Mouse (Mus musculus): ENCODE results near the gene Cdh13.

Gene Cdh13

DNA sequence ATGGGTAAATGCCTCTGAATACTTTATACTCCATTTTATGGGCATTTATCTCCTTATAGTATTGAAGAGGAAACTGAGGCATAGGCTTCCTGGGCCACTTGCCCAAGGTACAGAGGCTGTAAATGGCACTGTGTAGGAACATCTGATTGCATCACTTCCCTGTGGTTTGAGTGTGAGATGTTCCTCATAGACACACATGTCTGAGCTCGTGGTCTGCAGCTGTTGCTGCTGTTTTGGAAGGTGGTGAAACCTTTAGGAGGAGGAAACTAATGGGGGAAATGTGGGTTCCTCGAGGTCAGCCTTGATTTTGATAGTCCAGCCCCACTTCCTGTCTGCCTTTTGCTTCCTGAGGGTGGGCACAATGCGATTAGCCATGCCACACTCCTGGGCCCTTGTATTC lies 105.9 kb downstream of the Cdh13 start:
- DNase-seq: no peak

DNA sequence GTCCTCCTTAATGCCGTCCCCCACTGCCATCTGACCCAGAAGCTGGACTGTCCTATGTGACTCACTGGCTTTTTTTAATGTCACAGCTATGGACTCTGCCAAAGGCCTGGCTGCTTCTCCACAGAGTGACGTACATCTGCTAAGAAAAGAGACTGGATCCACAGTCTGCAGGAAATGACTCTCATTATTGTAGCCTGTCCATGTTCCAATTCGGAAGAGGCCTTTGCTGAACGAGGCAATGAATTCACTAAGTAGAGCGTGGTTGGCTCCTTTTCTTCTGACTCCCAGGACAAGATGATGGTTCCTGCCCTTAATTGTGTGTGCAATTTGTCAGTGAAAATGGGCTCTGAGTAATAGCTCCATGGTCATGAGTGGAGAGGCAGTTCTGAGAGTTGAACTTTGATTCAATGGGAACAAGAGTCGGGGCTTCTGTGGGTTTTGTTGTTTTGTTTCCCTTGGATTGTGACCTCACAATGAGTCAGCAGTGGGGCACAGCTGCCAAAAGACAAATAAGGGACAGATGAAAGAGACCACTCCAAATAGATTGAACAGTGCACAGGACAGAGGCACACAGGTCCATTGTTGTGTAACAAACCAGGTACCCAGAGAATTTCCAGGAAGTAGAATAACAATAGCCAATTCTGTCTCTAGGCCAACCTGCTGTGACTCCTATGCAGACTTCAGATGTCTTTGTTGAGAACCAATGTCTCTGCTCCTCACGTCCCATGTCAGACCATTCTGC lies 110.5 kb downstream of the Cdh13 start:
- no peak for DNase-seq

DNA sequence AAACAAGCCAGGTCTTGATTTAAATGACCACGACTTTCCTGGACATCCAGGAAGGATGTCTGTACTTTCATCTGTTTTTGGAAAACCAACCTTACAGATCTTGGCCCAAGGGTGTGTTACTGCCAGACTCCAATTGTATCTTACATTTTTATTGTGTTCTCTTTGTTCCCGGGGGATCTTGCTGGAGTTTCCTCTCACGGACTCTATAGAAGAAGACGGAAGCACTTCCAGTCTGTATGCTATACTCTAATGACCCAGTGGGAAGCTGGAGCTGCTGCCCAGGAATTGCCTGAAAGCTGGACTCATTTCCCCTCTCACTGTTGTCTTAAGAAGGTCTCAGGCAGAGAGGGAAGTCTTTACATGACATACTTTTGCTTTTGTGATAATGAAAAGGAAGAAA lies 111.6 kb downstream of the Cdh13 start:
- no peak for DNase-seq

DNA sequence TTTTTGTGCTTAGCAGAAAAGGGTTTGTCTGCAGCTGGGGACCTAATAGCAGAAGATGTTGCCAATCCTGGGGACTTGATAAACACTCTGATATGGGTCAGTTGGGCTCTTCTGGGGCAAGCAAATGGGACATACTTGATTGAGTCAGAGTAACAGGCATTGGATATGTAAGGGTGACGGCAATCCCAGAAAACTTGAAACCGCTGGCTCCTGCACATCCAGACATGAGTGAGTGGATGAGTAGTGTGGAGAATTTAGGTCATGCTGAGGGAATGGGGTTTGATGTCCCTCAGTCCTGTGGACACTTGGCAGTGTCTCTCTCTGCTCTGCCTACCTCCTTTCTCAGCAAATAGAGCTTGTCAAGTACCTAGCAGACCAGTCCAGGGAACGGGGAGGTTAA lies 121.3 kb downstream of the Cdh13 start:
- no peak for DNase-seq

DNA sequence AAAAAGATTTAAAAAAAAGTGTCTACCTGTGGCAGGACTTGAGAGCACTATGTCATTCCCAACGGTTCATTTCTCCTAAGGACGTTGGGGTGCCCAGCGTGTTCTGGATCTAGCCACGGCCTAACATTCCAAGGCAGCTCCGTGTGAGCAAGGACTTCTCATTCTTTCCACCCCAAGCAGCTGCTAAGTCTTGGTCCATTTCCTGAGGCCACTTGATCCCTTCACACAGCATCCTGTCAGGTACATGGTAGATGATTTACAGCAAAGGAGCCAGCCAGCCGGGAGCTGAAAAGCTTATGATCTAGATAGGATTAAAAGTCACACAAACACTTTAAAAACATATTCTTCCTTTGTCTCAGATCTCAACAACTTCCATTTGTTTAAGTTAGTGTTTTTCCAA lies 123.8 kb downstream of the Cdh13 start:
- no peak for DNase-seq

- no peak for DNase-seq
These were observed 125.9 kb downstream of the Cdh13 start for GRCm38 (mm10) chr8:118409396-118409795.

DNA sequence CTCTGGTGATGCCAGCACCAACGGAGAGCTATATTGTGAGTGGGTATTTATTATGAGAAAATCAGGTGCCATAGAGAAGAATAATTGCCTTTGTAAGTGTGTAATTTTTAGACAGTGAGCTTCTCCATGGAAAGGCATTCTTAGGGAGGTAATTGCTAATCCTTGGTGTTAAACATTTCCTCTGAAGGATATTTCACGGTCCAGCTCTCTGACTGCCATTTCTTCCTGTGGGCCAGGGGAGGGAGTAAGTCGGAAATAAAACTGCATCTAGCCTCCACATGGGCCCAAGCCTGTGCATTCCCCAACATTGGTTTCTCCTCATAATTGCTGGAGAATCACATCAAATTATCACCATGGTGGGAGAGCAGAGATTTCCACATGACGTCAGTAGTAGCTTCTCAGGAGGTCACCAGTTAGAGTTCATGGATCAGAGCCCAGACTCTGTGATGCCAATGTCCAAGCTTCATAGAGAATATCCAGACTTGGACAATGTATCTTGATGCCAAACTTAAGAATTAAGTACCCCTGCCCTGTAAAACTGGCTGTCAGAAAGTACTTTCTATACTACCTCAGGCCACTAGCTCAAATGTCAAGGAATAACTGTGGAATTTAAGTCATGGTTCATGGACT lies 126.9 kb downstream of the Cdh13 start:
- no peak for DNase-seq

GRCm38 (mm10) chr8:118415672-118416071 lies 132.1 kb downstream of the Cdh13 start:
- no peak for DNase-seq

DNA sequence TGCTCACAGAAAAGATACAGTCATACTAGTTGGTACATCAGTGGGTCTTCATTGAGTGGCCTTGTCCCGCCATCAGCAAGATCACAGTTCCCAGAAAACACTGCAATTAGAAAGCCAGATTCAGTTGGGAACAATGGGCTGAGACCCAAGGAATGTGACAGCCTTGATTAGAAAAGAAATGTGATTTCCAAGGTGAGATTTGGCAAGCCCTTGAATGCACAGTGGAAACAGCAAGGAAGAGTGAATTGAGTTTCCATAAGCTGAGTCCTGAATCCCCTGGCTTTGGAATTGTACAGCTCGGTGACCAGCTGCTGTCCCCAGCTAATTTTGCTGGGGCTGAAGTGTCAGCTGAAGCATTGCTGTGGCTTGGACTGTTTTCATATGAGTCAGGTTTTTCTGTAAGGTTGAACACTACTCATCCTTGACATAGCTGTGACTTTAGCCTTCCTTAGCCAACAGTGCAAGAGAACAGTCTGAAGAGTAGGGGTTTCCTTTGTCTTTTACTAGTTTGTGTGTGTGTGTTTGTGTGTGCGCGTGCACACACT lies 133.3 kb downstream of the Cdh13 start:
- no peak for DNase-seq

DNA sequence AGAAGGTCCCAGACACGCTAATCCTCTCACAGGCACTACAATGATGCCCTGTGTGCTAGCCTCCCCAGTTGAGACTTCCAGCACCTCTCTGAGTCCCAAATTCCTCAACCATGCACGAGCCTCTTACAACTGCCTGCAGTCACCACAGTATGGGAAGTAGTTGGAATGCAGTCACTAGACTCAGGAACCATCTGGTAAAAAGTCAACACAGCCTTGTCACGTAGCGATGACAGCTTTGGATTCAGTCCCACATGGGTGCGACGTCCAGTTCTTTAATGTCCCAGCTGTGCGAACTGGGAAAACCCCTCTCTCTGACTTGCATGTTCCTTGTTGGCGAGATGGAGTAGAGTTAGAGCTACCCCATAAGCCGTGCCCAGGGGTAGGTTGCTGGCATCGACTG lies 139.1 kb downstream of the Cdh13 start:
- DNase-seq: no peak

DNA sequence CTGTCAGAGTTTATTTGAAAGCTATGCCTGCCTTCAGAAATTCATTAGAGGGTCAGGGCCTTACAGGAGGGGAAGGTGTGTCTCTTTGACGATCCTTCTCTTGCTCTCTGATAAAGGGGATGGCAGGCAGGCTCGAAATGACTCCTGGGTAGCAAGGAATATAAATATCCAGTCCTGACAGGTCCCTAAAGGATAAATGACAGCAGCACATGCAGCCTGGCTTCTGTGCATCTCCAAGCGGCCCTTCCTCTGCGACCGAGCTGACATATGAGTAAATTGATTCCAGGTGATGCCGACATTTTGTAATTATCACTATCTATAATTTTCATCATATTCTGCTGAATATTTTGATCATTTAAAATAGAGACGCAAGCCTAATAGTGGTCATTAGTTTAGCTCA lies 145.4 kb downstream of the Cdh13 start:
- DNase-seq: no peak

DNA sequence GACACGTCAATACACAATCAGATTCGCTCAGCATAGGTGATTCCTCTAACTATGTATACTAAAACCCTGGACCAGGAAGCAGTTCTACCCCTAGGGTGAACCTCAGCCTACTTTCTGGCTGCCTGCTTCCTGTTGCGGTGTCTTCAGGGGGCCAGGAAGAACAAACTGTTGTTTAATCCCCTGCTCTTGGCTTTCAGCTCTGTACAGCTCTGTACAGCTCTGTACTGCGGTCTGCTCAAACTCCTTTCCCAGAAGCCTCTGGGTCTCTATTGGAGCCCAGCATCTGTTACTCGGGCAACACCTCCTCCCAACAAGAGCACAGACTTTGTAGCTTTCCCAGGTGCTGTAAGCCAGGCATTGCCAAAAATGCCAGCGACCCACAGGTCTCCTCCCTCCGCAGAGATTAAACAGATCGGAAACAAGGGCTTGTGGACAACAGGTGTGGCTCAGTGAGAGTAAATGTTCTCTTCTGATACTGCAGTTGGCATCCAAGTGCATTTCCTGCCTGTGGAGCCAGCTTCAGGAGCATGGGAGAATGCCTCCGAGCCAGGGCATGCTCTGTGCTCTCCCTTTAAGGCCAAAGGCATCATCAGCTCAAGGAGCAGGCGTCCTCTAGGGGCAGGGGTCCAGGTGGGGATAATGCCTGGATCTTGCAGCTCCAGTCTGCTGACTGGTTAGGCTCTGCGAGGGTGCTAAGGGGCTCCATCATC lies 148.4 kb downstream of the Cdh13 start:
- no peak for DNase-seq

DNA sequence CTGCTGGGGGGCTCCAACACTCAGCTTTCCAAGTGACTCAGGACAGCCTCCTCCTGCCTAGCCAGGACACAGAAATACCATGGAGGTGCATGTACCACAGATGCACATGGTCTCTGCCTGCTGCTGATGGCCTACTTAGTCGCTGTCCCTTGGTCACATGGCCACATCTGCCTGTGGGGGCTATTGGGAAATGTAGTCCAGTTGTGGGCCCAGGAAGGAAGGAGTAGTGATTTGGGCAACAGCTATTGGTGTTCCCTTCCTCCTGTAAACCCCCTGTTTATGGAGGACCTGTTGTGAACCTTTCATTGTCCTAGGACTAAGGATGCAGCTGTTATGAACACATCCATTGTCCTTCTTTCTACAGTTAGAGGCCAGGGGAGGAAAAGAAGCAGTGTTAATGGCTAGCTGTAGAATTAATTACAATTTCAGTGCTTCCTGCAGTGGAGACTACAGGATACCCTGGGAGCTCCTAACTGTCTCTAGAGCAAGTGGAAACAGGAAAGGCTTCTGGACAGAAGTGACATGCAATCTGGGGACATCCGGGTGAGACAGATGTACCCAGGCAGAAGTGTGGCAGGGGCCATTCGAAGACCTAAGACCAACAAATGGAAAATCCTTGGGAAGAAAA lies 150.1 kb downstream of the Cdh13 start:
- no peak for DNase-seq

DNA sequence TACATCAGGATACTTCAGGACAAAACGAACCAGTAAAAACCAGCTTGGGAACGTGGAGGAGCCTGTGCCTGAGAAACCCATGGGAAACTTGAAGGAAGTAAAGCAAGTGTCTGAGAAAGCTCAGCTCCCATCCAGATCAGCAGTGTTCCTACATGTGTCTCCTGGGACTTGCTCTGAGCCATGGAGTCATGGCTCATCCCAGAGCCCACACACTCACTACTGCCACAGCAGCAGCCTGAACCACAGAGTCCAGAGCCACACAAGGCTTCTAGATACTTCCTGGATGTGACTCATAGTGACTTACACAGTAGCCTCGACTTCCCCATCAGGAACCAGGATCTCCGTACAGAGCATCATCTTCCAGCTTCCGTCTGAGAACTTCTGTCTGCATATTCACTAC lies 153.2 kb downstream of the Cdh13 start:
- no peak for DNase-seq

DNA sequence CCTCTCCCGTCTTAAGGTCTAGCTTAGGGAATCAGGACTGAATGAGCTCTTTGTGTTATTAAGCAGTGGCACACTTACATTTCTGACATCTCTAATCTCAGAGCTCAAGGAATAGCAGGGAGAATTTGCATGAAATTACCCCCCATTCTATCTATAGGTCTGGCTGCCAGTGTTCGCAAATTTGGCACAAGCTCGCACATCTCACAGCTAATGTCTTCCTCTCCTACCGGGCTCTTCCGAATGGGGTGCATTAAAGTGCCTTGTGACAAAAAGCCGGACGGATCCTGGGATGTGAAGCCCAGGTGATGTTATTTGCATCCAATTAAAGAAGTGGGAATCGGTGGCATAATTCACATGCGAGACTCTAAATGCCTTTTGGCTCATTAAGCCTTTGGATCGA lies 153.6 kb downstream of the Cdh13 start:
- no peak for DNase-seq

DNA sequence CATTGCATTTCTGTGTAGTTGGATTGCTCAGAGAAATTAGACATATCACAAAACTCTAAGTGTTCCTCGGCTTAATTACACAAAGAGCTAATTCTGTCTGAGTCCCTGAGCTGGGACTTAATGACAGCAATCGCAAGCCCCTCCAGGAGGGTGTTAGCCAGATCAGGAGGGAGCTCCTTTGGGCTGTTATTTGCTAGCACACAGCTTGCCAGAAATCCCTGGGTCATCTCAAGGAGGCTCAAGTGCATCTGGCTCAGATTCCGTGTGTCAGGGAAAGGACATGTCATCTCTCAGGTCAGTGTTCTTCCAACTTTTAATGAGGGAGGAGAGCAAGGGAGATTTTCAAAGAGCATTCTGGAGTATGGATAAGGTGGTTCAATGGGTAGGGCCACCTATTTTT lies 154.3 kb downstream of the Cdh13 start:
- no peak for DNase-seq

DNA sequence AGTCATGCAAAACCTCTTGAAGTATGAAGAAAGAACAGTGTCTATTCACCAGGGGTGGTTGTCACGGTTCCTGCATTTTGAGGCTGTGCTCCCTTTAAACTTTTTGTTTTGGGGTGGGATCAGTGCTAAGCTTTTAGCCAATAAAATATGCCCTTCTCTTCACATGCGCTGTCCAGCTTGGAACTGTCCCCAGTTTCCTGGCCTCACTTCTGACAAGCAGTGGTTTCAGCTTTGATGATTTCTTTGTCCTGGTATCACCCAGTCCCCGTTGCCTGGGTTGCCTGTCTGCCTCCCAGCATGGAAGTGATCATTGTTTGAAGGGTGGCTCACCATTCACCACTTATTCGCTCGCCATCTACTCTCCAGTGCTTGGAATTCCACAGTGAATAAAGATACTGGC lies 156.3 kb downstream of the Cdh13 start:
- DNase-seq: no peak

- no peak for DNase-seq
These were observed 159.8 kb downstream of the Cdh13 start for GRCm38 (mm10) chr8:118443361-118443760.

GRCm38 (mm10) chr8:118444651-118445207 lies 161.2 kb downstream of the Cdh13 start:
- no peak for DNase-seq

- DNase-seq: no peak
These were observed 163.0 kb downstream of the Cdh13 start for GRCm38 (mm10) chr8:118446516-118446915.

DNA sequence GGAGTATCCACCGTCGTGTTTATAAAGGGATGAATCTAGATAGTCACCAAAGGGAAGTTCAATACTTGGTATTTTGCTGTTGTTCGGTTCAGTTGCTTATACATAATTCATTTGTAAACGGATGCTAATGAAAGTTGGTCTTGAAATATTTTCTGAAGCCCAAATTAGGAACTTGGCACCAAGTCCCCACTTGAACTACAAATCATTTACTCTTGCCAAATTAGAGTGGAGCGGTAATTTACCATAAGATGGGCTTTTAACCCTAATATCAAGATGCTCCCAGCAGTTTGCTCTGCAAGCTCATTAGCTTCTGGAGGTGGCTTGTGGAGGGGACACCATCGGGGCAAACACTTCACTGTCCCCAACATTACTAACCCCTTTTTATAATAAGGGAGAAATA lies 164.5 kb downstream of the Cdh13 start:
- DNase-seq: no peak

DNA sequence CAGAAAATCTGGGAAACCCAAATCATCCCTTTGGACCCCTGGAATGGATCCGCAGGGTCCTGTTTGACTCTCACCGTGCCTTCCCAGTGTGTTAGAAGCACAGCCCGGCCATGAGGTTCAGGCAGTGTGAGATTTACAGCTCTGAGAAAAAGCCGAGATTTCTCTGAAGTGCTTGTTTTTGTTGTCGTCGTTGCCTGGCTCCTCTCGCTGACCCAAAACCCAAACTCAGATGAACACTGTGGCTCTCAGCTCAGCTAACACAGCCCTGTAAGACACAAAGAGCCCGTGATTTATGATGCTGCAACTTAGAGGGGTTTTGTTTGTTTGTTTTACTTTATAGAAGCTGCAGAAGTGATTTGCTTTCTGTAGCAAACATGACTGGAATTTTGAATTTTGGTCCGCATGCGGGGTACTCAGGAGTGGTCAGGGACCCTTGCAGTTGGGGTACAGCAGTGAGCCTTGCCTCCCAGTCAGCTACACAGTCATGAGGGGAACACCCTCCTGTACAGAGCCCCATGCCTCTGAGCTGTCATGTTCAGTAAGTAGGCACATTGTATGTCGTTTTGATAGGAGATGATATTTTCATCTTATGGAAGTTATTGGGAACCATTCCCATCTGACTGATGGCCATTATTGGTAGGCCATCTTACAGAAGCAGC lies 169.0 kb downstream of the Cdh13 start:
- no peak for DNase-seq

DNA sequence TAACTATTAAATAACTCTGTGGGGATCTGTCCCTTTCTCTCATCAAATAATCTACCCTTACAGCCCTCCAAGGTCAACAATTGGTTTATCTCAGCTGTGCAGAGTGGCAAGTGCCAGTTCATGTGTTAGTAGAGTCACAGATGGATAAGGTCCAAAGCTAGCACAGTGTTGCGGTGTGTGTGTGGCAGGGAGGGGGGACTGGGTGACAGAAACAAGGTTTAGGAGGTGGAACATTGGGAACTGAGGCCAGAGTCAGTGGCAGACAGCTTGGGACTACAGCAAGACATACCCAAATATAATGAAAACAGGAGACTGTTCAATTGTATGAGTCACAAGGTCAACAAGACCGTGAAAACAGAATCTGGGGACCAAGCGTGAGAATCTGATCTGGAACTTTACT lies 171.7 kb downstream of the Cdh13 start:
- DNase-seq: no peak

Measured in thymus, postnatal 36 days (tissue).